Mouse (Mus musculus) stomach, postnatal 0 days (tissue): Measurements from ENCODE around the gene Mospd3. TPM values are rescaled to one million over a fixed set of nuclear protein-coding genes. Genes with fewer than 3 reads are reported as not detected.

Experiments used
- ATAC-seq: fragments of 200-750 bp; cut with Nextera tagmentation; 2 replicates; pipeline ENCODE4 v1.8.0; 2017; ENCODE audit not compliant: low FRiP score, low TSS enrichment
- DNase-seq: peaks from one replicate; pipeline ENCODE4 v3.0.0-alpha.2; 2016; ENCODE audit warnings: low spot score
- H3K27ac ChIP-seq: fragments of 300-500 bp; sonication (generic); replicated peaks from 2 replicates; pipeline ENCODE4 v1.5.1; 2014; ENCODE audit warnings: mild to moderate bottlenecking, control low read depth
- H3K27me3 ChIP-seq: fragments of 300-500 bp; sonication (generic); 2 replicates; pipeline ENCODE4 v1.6.1; 2014; ENCODE audit warnings: low read length; ENCODE audit not compliant: control insufficient read depth, insufficient read depth
- H3K36me3 ChIP-seq: fragments of 300-500 bp; sonication (generic); 2 replicates; pipeline ENCODE4 v1.6.1; 2014; ENCODE audit warnings: low read length, mixed read lengths; ENCODE audit not compliant: control insufficient read depth, insufficient read depth
- H3K4me1 ChIP-seq: fragments of 300-500 bp; sonication (generic); replicated peaks from 2 replicates; pipeline ENCODE4 v1.6.1; 2014; ENCODE audit warnings: antibody characterized with exemption; ENCODE audit not compliant: control insufficient read depth, insufficient read depth
- H3K4me2 ChIP-seq: fragments of 300-500 bp; sonication (generic); replicated peaks from 2 replicates; pipeline ENCODE4 v1.6.1; 2014; ENCODE audit warnings: low read depth, mild to moderate bottlenecking, control low read depth, moderate library complexity
- H3K4me3 ChIP-seq: fragments of 300-500 bp; sonication (generic); 2 replicates; pipeline ENCODE4 v1.5.1; 2014; ENCODE audit warnings: low read depth, low read length, control low read depth
- H3K9ac ChIP-seq: fragments of 300-500 bp; sonication (generic); 2 replicates; pipeline ENCODE4 v1.6.1; 2014; ENCODE audit warnings: mild to moderate bottlenecking, low read length, control low read depth, mixed read lengths
- H3K9me3 ChIP-seq: fragments of 300-500 bp; sonication (generic); 2 replicates; pipeline ENCODE4 v1.6.1; 2016; ENCODE audit warnings: low read length; ENCODE audit not compliant: control insufficient read depth
- CTCF ChIP-seq: IDR thresholded peaks from 2 replicates; pipeline ENCODE4 v1.5.1; 2016; ENCODE audit warnings: antibody characterized with exemption, low read depth, mild to moderate bottlenecking, moderate library complexity
- EP300 ChIP-seq: optimal IDR thresholded peaks from 2 replicates; pipeline ENCODE3; 2016; ENCODE audit warnings: antibody characterized with exemption
- WGBS: fragments of 180-500 bp; shearing (Covaris S2); extraction: QIAGEN DNeasy Blood & Tissue Kit; methylation state at CpG from one replicate; pipeline ENCODE4 v1.1.7; 2014; 5-methylcytosine and 5-hydroxymethylcytosine counted together
- polyA plus RNA-seq: library from polyadenylated mRNA; unstranded; fragments of >200 nt; fragmentation: Nextera tagmentation; extraction: Ambion mirVana; gene quantifications from 2 replicates; pipeline ENCODE4 v1.2.1, GENCODE M21; 2015

Gene Mospd3
- polyA plus RNA-seq, 1 experiment from 2014 or later, result 30.8 TPM

GRCm38 (mm10) chr5:137596601-137597261, 4.1 kb downstream of the Mospd3 start:
- no peak overlapping the region for H3K27ac ChIP-seq
- no peaks in the 10 kb centered on the region for H3K9me3 ChIP-seq
- 34% methylated on average over 23 of the region's 30 CpGs for WGBS
- ATAC-seq, result no peak
- no peak overlapping the region for H3K4me3 ChIP-seq
- no peak for DNase-seq
- peaks cover 7% of the 10 kb centered on the region for H3K4me1 ChIP-seq
- 0 out of 2 replicates have a peak overlapping the region, but pooled peaks have one; percentile 15 for H3K4me2 ChIP-seq
- no peak overlapping the region for H3K9ac ChIP-seq
- no peaks in the 10 kb centered on the region for H3K36me3 ChIP-seq
- H3K27me3 ChIP-seq, result no peaks in the 10 kb centered on the region
- TF ChIP-seq EP300, result no peak
- TF ChIP-seq CTCF, result no peak

- Histone ChIP-seq H3K9ac (no peak overlapping the region), H3K36me3 (no peaks in the 10 kb centered on the region), H3K4me3 (no peak overlapping the region), H3K4me1 (peaks cover 7% of the 10 kb centered on the region), H3K27me3 (no peaks in the 10 kb centered on the region), H3K4me2 (no peak overlapping the region), H3K9me3 (no peaks in the 10 kb centered on the region), H3K27ac (no peak overlapping the region)
- DNase-seq, result no peak
- TF ChIP-seq CTCF, result no peak
- no peak for TF ChIP-seq EP300
- WGBS, result 75% methylated on average over 7 of the region's 7 CpGs
- ATAC-seq, result no peak
Measured at GRCm38 (mm10) chr5:137595921-137596320, 4.9 kb downstream of the Mospd3 start.

- H3K36me3 ChIP-seq, result no peaks in the 10 kb centered on the region
- H3K4me2 ChIP-seq, result no peak overlapping the region
- WGBS, result 73% methylated on average over 5 of the region's 5 CpGs
- no peaks in the 10 kb centered on the region for H3K9me3 ChIP-seq
- no peak overlapping the region for H3K4me3 ChIP-seq
- H3K4me1 ChIP-seq, result no peaks in the 10 kb centered on the region
- no peak overlapping the region for H3K27ac ChIP-seq
- H3K9ac ChIP-seq, result no peak overlapping the region
- DNase-seq (no peak), ATAC-seq (no peak)
- H3K27me3 ChIP-seq, result no peaks in the 10 kb centered on the region
- TF ChIP-seq EP300 (no peak), CTCF (no peak)
Measured at GRCm38 (mm10) chr5:137590507-137590906, 10.4 kb downstream of the Mospd3 start.

GRCm38 (mm10) chr5:137584976-137585375, 15.9 kb downstream of the Mospd3 start:
- TF ChIP-seq EP300 (no peak), CTCF (peak; percentile 75)
- peak; percentile 54 for DNase-seq
- 26% methylated on average over 8 of the region's 8 CpGs for WGBS
- ATAC-seq, result peak; percentile 39; the same call in 1 of the 2 replicates
- H3K27ac ChIP-seq, result no peak overlapping the region
- H3K4me3 ChIP-seq, result no peak overlapping the region
- H3K9me3 ChIP-seq, result no peaks in the 10 kb centered on the region
- H3K36me3 ChIP-seq, result no peaks in the 10 kb centered on the region
- no peak overlapping the region for H3K4me2 ChIP-seq
- H3K27me3 ChIP-seq, result no peaks in the 10 kb centered on the region
- no peak overlapping the region for H3K9ac ChIP-seq
- no peaks in the 10 kb centered on the region for H3K4me1 ChIP-seq

- ATAC-seq, result peak; percentile 58; the same call in 1 of the 2 replicates
- TF ChIP-seq EP300 (no peak), CTCF (peak; percentile 29; the same call in 1 of the 2 replicates)
- H3K36me3 ChIP-seq, result no peaks in the 10 kb centered on the region
- peak; percentile 43 for DNase-seq
- H3K4me3 ChIP-seq, result peak overlapping the region; percentile 34
- no peaks in the 10 kb centered on the region for H3K9me3 ChIP-seq
- 0 out of 2 replicates have a peak overlapping the region, but pooled peaks have one; percentile 1 for H3K9ac ChIP-seq
- H3K27ac ChIP-seq, result no peak overlapping the region
- no peaks in the 10 kb centered on the region for H3K27me3 ChIP-seq
- WGBS, result 14% methylated on average over 27 of the region's 27 CpGs
- H3K4me2 ChIP-seq, result peak overlapping the region; percentile 48
- H3K4me1 ChIP-seq, result no peaks in the 10 kb centered on the region
Measured at GRCm38 (mm10) chr5:137583670-137584169, 17.1 kb downstream of the Mospd3 start.

- WGBS, result 30% methylated on average over 8 of the region's 8 CpGs
- TF ChIP-seq EP300 (no peak), CTCF (no peak)
- ATAC-seq, result no peak
- no peaks in the 10 kb centered on the region for H3K27me3 ChIP-seq
- H3K36me3 ChIP-seq, result no peaks in the 10 kb centered on the region
- no peak overlapping the region for H3K4me3 ChIP-seq
- H3K27ac ChIP-seq, result no peak overlapping the region
- no peaks in the 10 kb centered on the region for H3K4me1 ChIP-seq
- H3K9ac ChIP-seq, result no peak overlapping the region
- no peak overlapping the region; the same call in 1 of the 2 replicates for H3K4me2 ChIP-seq
- DNase-seq, result no peak
- no peaks in the 10 kb centered on the region for H3K9me3 ChIP-seq
Measured at GRCm38 (mm10) chr5:137582702-137583101, 18.2 kb downstream of the Mospd3 start.
